Mouse (Mus musculus) embryonic facial prominence, embryonic 12.5 days (tissue): ENCODE measurements around the gene Gm17631. TPM values are rescaled to one million over a fixed set of nuclear protein-coding genes. Genes with fewer than 3 reads are reported as not detected.
"Not testable (repeated sequence)": the region's sequence is repeated elsewhere in the genome, so short reads cannot be mapped to it uniquely, and the experiment has no call there.

Source experiments
- ATAC-seq: fragments of 200-750 bp; cut with Nextera tagmentation; 2 replicates; pipeline ENCODE4 v1.8.0; 2017; ENCODE audit not compliant: insufficient number of reproducible peaks, insufficient read depth, low FRiP score, low TSS enrichment
- H3K27ac ChIP-seq: fragments of 300-500 bp; sonication (generic); 2 replicates; pipeline ENCODE4 v1.5.1; 2016; ENCODE audit warnings: mild to moderate bottlenecking
- H3K27me3 ChIP-seq: fragments of 300-500 bp; sonication (generic); 2 replicates; pipeline ENCODE4 v1.6.1; 2016; ENCODE audit warnings: mild to moderate bottlenecking, moderate library complexity
- H3K36me3 ChIP-seq: fragments of 300-500 bp; sonication (generic); 2 replicates; pipeline ENCODE4 v1.6.1; 2016; ENCODE audit warnings: mild to moderate bottlenecking
- H3K4me1 ChIP-seq: fragments of 300-500 bp; sonication (generic); 2 replicates; pipeline ENCODE4 v1.6.1; 2016
- H3K4me2 ChIP-seq: fragments of 300-500 bp; sonication (generic); replicated peaks from 2 replicates; pipeline ENCODE4 v1.6.1; 2016; ENCODE audit warnings: mild to moderate bottlenecking, moderate library complexity
- H3K4me3 ChIP-seq: fragments of 300-500 bp; sonication (generic); 2 replicates; pipeline ENCODE4 v1.5.1; 2016; ENCODE audit warnings: mild to moderate bottlenecking
- H3K9ac ChIP-seq: fragments of 300-500 bp; sonication (generic); 2 replicates; pipeline ENCODE4 v1.6.1; 2016; ENCODE audit warnings: mild to moderate bottlenecking, moderate library complexity
- H3K9me3 ChIP-seq: fragments of 300-500 bp; sonication (generic); 2 replicates; pipeline ENCODE4 v1.6.1; 2016; ENCODE audit warnings: mild to moderate bottlenecking, moderate library complexity
- WGBS: fragments of 180-500 bp; shearing (Covaris S2); methylation state at CpG from one replicate; pipeline ENCODE4 v1.1.7; 2016; 5-methylcytosine and 5-hydroxymethylcytosine counted together
- polyA plus RNA-seq: library from polyadenylated mRNA; unstranded; fragments of >200 nt; fragmentation: Nextera tagmentation; extraction: Ambion mirVana; gene quantifications from 2 replicates; pipeline ENCODE4 v1.2.1, GENCODE M21; 2016

Gm17631 gene
- polyA plus RNA-seq, result not detected in 2 replicates

DNA sequence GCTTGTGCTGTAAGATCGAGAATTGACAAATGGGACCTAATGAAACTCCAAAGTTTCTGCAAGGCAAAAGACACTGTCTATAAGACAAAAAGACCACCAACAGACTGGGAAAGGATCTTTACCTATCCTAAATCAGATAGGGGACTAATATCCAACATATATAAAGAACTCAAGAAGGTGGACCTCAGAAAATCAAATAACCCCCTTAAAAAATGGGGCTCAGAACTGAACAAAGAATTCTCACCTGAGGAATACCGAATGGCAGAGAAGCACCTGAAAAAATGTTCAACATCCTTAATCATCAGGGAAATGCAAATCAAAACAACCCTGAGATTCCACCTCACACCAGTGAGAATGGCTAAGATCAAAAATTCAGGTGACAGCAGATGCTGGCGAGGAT lies at the start of gene Gm17631:
Gene Gm17631, plus strand, starts transcription at position 301 of the 400 bp plus-strand sequence.
- H3K4me3 ChIP-seq, H3K27me3 ChIP-seq, H3K9me3 ChIP-seq, H3K9ac ChIP-seq, H3K4me2 ChIP-seq, H3K36me3 ChIP-seq, ATAC-seq, H3K27ac ChIP-seq, H3K4me1 ChIP-seq: not testable (repeated sequence)
- no CpG with 5 or more reads among the region's 3 CpGs for WGBS

DNA sequence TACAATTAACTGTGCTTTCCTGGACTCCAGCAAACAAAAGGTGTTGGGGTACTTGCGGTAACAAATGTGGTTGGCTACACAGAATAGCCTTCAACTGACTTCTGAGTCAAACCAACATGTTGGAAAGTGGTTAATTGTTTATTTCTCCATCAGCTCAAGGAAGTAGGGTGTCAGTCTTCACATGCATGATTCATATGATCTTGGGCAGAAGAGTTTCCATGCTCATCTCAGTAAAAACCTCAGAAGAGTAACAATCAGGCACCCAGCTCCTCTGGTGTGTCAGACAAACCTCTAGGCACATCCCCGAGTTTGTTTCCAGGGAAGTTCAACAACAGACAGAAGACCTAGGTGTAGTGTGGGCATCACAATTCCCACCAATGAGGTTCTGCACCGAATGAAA lies 44.7 kb upstream of the Gm17631 start:
- Histone ChIP-seq H3K9ac (no peak overlapping the region), H3K4me1 (no peaks in the 10 kb centered on the region), H3K27ac (no peak overlapping the region), H3K4me3 (no peak overlapping the region), H3K27me3 (no peaks in the 10 kb centered on the region), H3K4me2 (no peak overlapping the region), H3K9me3 (no peaks in the 10 kb centered on the region), H3K36me3 (no peaks in the 10 kb centered on the region)
- WGBS, result 58% methylated on average over 3 of the region's 3 CpGs
- no peak for ATAC-seq

DNA sequence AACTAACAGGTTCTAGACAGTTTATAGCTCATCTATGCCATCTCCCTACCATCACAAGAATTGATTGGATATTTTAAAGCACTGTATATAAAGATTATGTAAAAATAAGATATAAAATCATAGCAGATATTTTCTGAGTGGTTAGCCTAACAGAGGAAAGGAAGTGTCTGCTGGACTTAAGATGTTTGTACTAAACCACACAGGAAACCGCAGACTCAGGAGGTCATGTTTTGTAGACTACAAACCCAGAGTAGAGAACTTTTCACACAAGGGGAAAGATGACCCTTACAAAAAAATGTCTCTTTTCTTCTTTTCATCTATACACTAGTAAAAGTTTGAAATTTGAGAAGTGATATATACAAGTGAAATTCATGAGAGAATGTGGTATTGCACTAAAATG lies 38.4 kb upstream of the Gm17631 start:
- 83% methylated on average over 1 of the region's 1 CpGs for WGBS
- H3K4me1 ChIP-seq, result no peaks in the 10 kb centered on the region
- no peaks in the 10 kb centered on the region for H3K9me3 ChIP-seq
- no peaks in the 10 kb centered on the region for H3K27me3 ChIP-seq
- H3K36me3 ChIP-seq, result no peaks in the 10 kb centered on the region
- ATAC-seq, result no peak
- H3K9ac ChIP-seq, result no peak overlapping the region
- H3K4me3 ChIP-seq, result no peak overlapping the region
- no peak overlapping the region for H3K4me2 ChIP-seq
- no peak overlapping the region for H3K27ac ChIP-seq

DNA sequence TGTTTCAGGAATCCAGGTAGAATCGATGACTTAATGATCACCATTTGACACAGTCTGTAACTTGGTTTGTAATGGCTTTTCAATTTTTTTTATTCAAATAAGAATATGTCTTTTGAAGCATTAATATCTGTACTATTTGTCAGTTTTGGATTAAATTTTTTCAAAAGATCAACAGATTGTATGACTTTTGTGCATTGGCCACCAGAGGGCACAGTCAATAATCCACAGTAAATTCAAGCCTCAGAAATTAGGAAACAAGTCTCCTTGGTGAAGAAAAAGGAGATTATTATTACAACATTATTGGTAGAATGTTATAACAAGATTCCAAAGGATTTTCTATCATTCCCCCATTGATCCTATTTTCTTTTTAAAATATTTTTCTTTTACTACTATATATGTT lies 36.9 kb upstream of the Gm17631 start:
- ATAC-seq, result no peak
- WGBS, result 87% methylated on average over 1 of the region's 1 CpGs
- H3K9ac ChIP-seq, result no peak overlapping the region

DNA sequence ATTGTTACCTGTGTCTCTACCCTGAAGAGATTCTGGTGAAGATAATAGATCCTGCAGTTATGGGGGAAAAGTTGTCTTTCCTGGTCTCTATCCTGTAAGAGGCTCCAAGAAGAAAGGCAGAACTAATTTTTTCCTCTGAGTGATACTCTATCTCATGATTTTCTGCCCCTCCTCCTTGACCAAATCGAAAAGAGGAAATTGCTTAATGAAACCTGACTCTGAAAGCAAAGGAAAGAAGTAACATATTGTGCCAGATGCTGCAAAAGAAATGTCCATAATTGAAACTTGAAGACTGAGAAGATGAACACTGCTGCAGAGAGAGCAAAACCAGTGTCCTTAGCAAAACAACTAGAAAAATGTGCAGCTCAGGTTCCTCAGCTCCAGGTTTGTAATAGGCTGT lies 14.1 kb downstream of the Gm17631 start, which contains the start of gene Klra17:
Gene Klra17, minus strand, starts transcription at position 124 of the 400 bp plus-strand sequence.
- ATAC-seq, result no peak
- Histone ChIP-seq H3K27me3 (no peaks in the 10 kb centered on the region), H3K4me2 (no peak within 1 kb of the TSS), H3K9ac (no peak within 1 kb of the TSS), H3K4me3 (no peak within 1 kb of the TSS), H3K36me3 (no peaks in the 10 kb centered on the region), H3K9me3 (peaks cover 5% of the 10 kb centered on the region; the same call in 1 of the 2 replicates), H3K27ac (no peak within 1 kb of the TSS), H3K4me1 (no peaks in the 10 kb centered on the region)
- WGBS, result 49% methylated on average over 1 of the region's 1 CpGs

More for the DNA sequence above, 36.9 kb upstream of the Gm17631 start:
- Histone ChIP-seq H3K27ac (no peak overlapping the region), H3K36me3 (no peaks in the 10 kb centered on the region), H3K27me3 (no peaks in the 10 kb centered on the region), H3K4me3 (no peak overlapping the region), H3K4me1 (no peaks in the 10 kb centered on the region), H3K9me3 (no peaks in the 10 kb centered on the region), H3K4me2 (no peak overlapping the region)

DNA sequence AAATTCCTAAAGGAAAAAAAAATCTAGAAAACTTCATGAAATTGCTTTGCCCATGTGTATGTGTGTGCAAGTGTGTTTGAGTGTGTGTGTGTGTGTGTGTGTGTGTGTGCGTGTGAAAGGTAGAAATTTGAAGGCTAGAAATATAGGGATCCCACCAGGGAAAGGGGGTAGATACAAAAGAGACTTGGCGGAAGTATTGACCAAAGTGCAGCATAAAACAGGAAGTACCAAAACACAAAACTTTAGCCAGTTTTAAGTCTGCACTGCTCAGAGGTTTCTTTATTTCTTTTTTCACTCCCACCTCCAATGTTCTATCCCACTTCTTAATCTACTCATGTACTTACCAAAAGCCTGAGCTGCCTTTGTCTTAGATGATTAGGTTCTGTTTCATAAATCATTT lies 20.1 kb downstream of the Gm17631 start:
- H3K27ac ChIP-seq, result no peak overlapping the region
- H3K4me2 ChIP-seq, result no peak overlapping the region
- H3K4me1 ChIP-seq, result no peaks in the 10 kb centered on the region
- no peak for ATAC-seq
- 83% methylated on average over 2 of the region's 2 CpGs for WGBS
- no peak overlapping the region for H3K4me3 ChIP-seq
- no peak overlapping the region for H3K9ac ChIP-seq
- peaks cover 9% of the 10 kb centered on the region; the same call in 1 of the 2 replicates for H3K9me3 ChIP-seq
- H3K36me3 ChIP-seq, result no peaks in the 10 kb centered on the region
- H3K27me3 ChIP-seq, result no peaks in the 10 kb centered on the region

Other genes with a start within 250 kb of the Gm17631 start
- gene Klrk1, start 238.8 kb upstream of the Gm17631 start, polyA plus RNA-seq, result 0.05 and 0.14 TPM in 2 replicates
- not detected in 2 replicates for gene Klrc3, start 219.3 kb upstream of the Gm17631 start, polyA plus RNA-seq
- not detected in 2 replicates for gene Klrc2, start 202.0 kb upstream of the Gm17631 start, polyA plus RNA-seq
- not detected in 2 replicates for gene Klrc1, start 183.7 kb upstream of the Gm17631 start, polyA plus RNA-seq
- not detected in 2 replicates for gene Klri1, start 145.5 kb upstream of the Gm17631 start, polyA plus RNA-seq
- not detected in 2 replicates for gene Klri2, start 122.2 kb upstream of the Gm17631 start, polyA plus RNA-seq
- not detected in 2 replicates for gene Gm156, start 78.4 kb upstream of the Gm17631 start, polyA plus RNA-seq
- gene Klra17, start 14.0 kb downstream of the Gm17631 start, polyA plus RNA-seq, result not detected in 2 replicates
- gene Klra5, start 55.0 kb downstream of the Gm17631 start, polyA plus RNA-seq, result not detected in 2 replicates
- gene Klra6, start 164.3 kb downstream of the Gm17631 start, polyA plus RNA-seq, result not detected in 2 replicates
- gene Klra4, start 204.6 kb downstream of the Gm17631 start, polyA plus RNA-seq, result not detected in 2 replicates